Mouse (Mus musculus) midbrain, embryonic 13.5 days (tissue): ENCODE results near the gene Rab35. TPM values are rescaled to one million over a fixed set of nuclear protein-coding genes. Genes with fewer than 3 reads are reported as not detected.

Source experiments
- ATAC-seq: fragments of 200-750 bp; cut with Nextera tagmentation; 2 replicates; pipeline ENCODE4 v1.8.0; 2017; ENCODE audit warnings: mild to moderate bottlenecking, moderate TSS enrichment, moderate library complexity
- H3K27ac ChIP-seq: fragments of 300-500 bp; sonication (generic); 2 replicates; pipeline ENCODE4 v1.5.1; 2015; ENCODE audit warnings: inconsistent platforms, mild to moderate bottlenecking, moderate library complexity
- H3K27me3 ChIP-seq: fragments of 300-500 bp; sonication (generic); 2 replicates; pipeline ENCODE4 v1.6.1; 2015; ENCODE audit warnings: mild to moderate bottlenecking, inconsistent platforms
- H3K36me3 ChIP-seq: fragments of 300-500 bp; sonication (generic); 2 replicates; pipeline ENCODE4 v1.6.1; 2015; ENCODE audit warnings: mild to moderate bottlenecking, inconsistent platforms
- H3K4me1 ChIP-seq: fragments of 300-500 bp; sonication (generic); replicated peaks from 2 replicates; pipeline ENCODE4 v1.6.1; 2015; ENCODE audit warnings: inconsistent platforms
- H3K4me2 ChIP-seq: fragments of 300-500 bp; sonication (generic); replicated peaks from 2 replicates; pipeline ENCODE4 v1.6.1; 2015; ENCODE audit warnings: moderate library complexity, mild to moderate bottlenecking, inconsistent platforms
- H3K4me3 ChIP-seq: fragments of 300-500 bp; sonication (generic); replicated peaks from 2 replicates; pipeline ENCODE4 v1.5.1; 2015; ENCODE audit warnings: mild to moderate bottlenecking, inconsistent platforms
- H3K9ac ChIP-seq: fragments of 300-500 bp; sonication (generic); replicated peaks from 2 replicates; pipeline ENCODE4 v1.6.1; 2015; ENCODE audit warnings: mild to moderate bottlenecking, inconsistent platforms
- H3K9me3 ChIP-seq: fragments of 300-500 bp; sonication (generic); 2 replicates; pipeline ENCODE4 v1.6.1; 2016; ENCODE audit warnings: mild to moderate bottlenecking, inconsistent platforms
- WGBS: fragments of 180-500 bp; shearing (Covaris S2); methylation state at CpG from one replicate; pipeline ENCODE4 v1.1.7; 2015; 5-methylcytosine and 5-hydroxymethylcytosine counted together
- polyA plus RNA-seq: library from polyadenylated mRNA; unstranded; fragments of >200 nt; fragmentation: Nextera tagmentation; extraction: Ambion mirVana; gene quantifications from 2 replicates; pipeline ENCODE4 v1.2.1, GENCODE M21; 2015

Rab35 gene
- 13.1 and 16.8 TPM in 2 replicates for polyA plus RNA-seq

- Histone ChIP-seq H3K9ac (peak within 1 kb of the TSS; percentile 94), H3K9me3 (no peaks in the 10 kb centered on the region), H3K4me2 (peak within 1 kb of the TSS; percentile 82), H3K4me3 (peak within 1 kb of the TSS; percentile 87), H3K27ac (peak within 1 kb of the TSS; percentile 92), H3K4me1 (peaks cover 48% of the 10 kb centered on the region), H3K36me3 (no peaks in the 10 kb centered on the region), H3K27me3 (no peaks in the 10 kb centered on the region)
- under 1% methylated on average over 63 of the region's 125 CpGs for WGBS
- ATAC-seq: peak; percentile 83
These were observed at the start of gene Rab35 for GRCm38 (mm10) chr5:115631505-115632357. TSS of gene Rab35 (plus strand) at chr5:115631908.

DNA sequence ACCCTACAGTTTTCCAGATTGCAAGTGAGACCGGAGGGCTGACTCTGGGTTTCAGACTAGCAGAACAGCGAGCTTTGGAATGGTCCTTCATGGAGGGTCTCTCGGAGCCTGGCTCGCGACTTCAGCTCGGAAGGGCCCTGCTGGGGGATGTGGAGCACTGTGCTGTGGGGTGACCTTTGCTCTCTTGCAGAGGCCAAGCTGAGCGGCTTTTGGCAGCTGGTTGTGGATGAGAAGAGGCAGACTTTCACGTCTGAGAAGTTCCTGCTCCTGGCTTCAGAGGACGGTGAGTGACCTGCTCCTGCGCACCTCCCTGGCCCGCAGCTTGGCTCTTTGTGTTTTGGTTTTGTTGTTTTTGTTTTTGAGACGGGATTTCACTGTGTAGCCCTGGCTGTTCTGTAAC is 46.1 kb upstream of the Rab35 start:
- no peaks in the 10 kb centered on the region for H3K4me1 ChIP-seq
- no peaks in the 10 kb centered on the region for H3K27me3 ChIP-seq
- peaks cover 8% of the 10 kb centered on the region; the same call in 1 of the 2 replicates for H3K9me3 ChIP-seq
- no peak for ATAC-seq
- no peak overlapping the region for H3K4me3 ChIP-seq
- no peak overlapping the region for H3K9ac ChIP-seq
- no peak overlapping the region for H3K4me2 ChIP-seq
- peak overlapping the region; percentile 36; the same call in 1 of the 2 replicates for H3K27ac ChIP-seq
- peaks cover 97% of the 10 kb centered on the region for H3K36me3 ChIP-seq
- 86% methylated on average over 12 of the region's 12 CpGs for WGBS

- Histone ChIP-seq H3K4me3 (no peak overlapping the region), H3K36me3 (peaks cover 97% of the 10 kb centered on the region)
- no peak for ATAC-seq
These were observed 45.5 kb upstream of the Rab35 start for GRCm38 (mm10) chr5:115586166-115586565.

GRCm38 (mm10) chr5:115586780-115587179 is 44.9 kb upstream of the Rab35 start:
- no peaks in the 10 kb centered on the region for H3K27me3 ChIP-seq
- no peak overlapping the region for H3K9ac ChIP-seq
- no peaks in the 10 kb centered on the region for H3K4me1 ChIP-seq
- no peak overlapping the region for H3K4me2 ChIP-seq
- ATAC-seq: no peak
- peaks cover 97% of the 10 kb centered on the region for H3K36me3 ChIP-seq
- H3K9me3 ChIP-seq: peaks cover 8% of the 10 kb centered on the region; the same call in 1 of the 2 replicates
- no peak overlapping the region for H3K27ac ChIP-seq
- 93% methylated on average over 2 of the region's 2 CpGs for WGBS
- H3K4me3 ChIP-seq: no peak overlapping the region

More at GRCm38 (mm10) chr5:115586166-115586565, 45.5 kb upstream of the Rab35 start:
- no peak overlapping the region for H3K4me2 ChIP-seq
- H3K27ac ChIP-seq: no peak overlapping the region
- H3K4me1 ChIP-seq: no peaks in the 10 kb centered on the region
- no peak overlapping the region for H3K9ac ChIP-seq
- H3K9me3 ChIP-seq: peaks cover 8% of the 10 kb centered on the region; the same call in 1 of the 2 replicates
- WGBS: 72% methylated on average over 15 of the region's 15 CpGs
- no peaks in the 10 kb centered on the region for H3K27me3 ChIP-seq

DNA sequence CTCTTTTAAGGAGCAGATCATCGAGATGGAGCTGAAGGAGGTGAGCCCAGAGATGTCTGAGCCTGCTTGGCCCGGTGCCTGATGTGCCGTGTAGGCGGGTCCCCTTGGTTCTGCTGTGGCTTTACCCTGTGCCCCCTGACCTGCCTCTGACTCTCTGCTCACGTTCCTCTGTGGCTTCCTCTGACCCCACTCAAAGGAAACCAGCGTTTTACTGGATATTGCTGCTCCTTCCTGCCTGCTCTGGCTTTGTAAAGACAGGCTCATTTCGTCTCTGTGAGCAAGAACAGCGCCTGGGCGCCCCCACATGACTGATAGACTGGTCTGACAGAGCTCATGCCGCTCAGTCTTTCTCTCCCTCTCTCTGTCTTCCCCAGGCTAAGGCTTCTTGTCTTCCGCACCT is 40.7 kb upstream of the Rab35 start:
- Histone ChIP-seq H3K4me2 (no peak overlapping the region), H3K36me3 (peaks cover 97% of the 10 kb centered on the region), H3K4me3 (no peak overlapping the region), H3K27ac (no peak overlapping the region), H3K27me3 (no peaks in the 10 kb centered on the region), H3K9me3 (no peaks in the 10 kb centered on the region), H3K4me1 (no peaks in the 10 kb centered on the region), H3K9ac (no peak overlapping the region)
- ATAC-seq: no peak
- 95% methylated on average over 11 of the region's 11 CpGs for WGBS

DNA sequence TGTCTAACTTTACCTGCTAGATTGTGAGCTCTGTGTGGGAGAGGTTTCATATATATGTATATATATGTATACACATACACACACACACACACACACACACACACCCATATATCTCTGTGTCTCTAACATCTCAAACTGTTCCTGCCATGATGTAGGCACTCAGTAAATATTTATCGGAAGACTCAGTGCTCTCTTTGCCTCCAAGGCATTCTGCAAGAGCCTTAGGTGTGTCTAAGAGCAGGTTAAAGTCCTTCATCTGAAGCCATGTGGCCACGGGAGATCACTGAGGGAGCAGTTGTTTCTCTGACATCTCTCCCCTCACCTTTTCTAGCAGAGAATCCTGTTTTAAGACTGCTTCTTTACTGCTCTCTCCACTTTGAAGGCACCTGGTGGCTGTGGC is 40.2 kb upstream of the Rab35 start:
- Histone ChIP-seq H3K27me3 (no peaks in the 10 kb centered on the region), H3K36me3 (peaks cover 97% of the 10 kb centered on the region), H3K4me3 (no peak overlapping the region), H3K27ac (no peak overlapping the region), H3K9me3 (no peaks in the 10 kb centered on the region), H3K4me2 (no peak overlapping the region), H3K9ac (no peak overlapping the region), H3K4me1 (no peaks in the 10 kb centered on the region)
- ATAC-seq: no peak
- 94% methylated on average over 2 of the region's 2 CpGs for WGBS

DNA sequence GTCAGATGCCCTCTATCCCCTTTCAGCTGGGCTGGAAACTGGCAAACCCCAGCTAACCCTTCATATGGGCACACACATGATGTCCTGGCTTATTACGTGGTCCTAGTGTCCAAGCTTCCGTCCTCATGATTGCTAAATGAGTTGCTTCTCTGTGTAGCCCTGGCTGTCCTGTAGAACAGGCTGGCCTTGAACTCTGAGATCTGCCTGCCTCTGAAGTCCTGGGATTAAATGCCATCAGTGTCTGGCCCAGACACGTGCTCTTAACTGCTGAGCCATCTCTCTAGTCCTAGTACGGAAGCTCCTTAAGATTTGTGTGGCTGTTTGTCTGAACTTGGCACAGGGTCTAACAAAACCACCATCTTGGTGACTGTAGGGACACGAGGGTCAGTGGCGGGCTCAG is 28.1 kb upstream of the Rab35 start:
- Histone ChIP-seq H3K4me1 (no peaks in the 10 kb centered on the region), H3K36me3 (peaks cover 90% of the 10 kb centered on the region), H3K4me3 (no peak overlapping the region), H3K9ac (no peak overlapping the region), H3K9me3 (no peaks in the 10 kb centered on the region), H3K27me3 (no peaks in the 10 kb centered on the region), H3K27ac (no peak overlapping the region), H3K4me2 (no peak overlapping the region)
- 96% methylated on average over 6 of the region's 6 CpGs for WGBS
- no peak for ATAC-seq

DNA sequence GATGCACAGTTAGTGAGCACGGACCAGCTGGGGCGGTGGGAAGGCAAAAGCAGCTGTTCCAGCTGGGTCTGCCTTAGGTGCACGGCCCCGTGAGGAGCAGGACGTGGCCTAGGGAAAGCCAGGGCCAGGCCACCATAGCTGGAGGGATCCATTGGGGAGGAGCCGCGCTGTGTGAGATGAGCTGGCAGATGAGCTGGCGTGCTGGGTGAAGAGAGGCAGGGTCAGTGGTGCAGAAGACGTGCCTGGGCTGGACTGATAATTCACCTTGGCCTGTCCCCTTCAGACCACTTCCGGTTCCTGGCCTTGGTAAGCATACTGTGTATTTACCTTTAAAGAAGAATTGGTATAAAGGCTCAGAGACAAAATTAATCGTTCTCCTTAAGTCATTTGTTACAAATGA is 20.1 kb upstream of the Rab35 start:
- 92% methylated on average over 11 of the region's 11 CpGs for WGBS
- H3K27me3 ChIP-seq: no peaks in the 10 kb centered on the region

DNA sequence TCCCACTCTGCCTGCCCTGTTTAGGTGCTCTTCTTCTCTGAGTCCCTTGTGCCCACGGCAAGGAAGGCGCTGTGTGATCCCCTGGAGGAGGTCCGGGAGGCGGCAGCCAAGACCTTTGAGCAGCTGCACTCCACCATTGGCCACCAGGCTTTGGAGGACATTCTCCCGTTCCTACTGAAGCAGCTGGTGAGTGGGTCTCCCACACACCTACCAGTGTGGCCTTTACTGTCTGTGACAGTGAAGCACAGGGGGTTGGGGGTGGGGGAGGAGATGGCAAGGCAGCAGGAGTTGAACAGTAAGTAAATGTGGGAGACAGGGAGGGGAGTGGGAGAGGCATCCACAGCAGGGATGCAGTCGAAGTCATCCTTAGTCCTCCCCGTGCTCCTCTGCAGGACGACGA is 18.4 kb upstream of the Rab35 start:
- no peak for ATAC-seq
- no peaks in the 10 kb centered on the region for H3K27me3 ChIP-seq
- peaks cover 100% of the 10 kb centered on the region for H3K36me3 ChIP-seq
- no peak overlapping the region for H3K27ac ChIP-seq
- no peaks in the 10 kb centered on the region for H3K4me1 ChIP-seq
- no peaks in the 10 kb centered on the region for H3K9me3 ChIP-seq
- no peak overlapping the region for H3K9ac ChIP-seq
- no peak overlapping the region for H3K4me3 ChIP-seq
- WGBS: 94% methylated on average over 9 of the region's 9 CpGs
- no peak overlapping the region for H3K4me2 ChIP-seq

More for the DNA sequence above, 20.1 kb upstream of the Rab35 start:
- no peak overlapping the region for H3K9ac ChIP-seq
- H3K4me1 ChIP-seq: no peaks in the 10 kb centered on the region
- peaks cover 97% of the 10 kb centered on the region for H3K36me3 ChIP-seq
- H3K9me3 ChIP-seq: no peaks in the 10 kb centered on the region
- no peak overlapping the region for H3K4me2 ChIP-seq
- no peak overlapping the region for H3K4me3 ChIP-seq
- no peak overlapping the region for H3K27ac ChIP-seq
- ATAC-seq: no peak

- Histone ChIP-seq H3K9ac (no peak overlapping the region), H3K27ac (no peak overlapping the region), H3K27me3 (no peaks in the 10 kb centered on the region), H3K4me1 (no peaks in the 10 kb centered on the region), H3K36me3 (peaks cover 100% of the 10 kb centered on the region), H3K4me2 (no peak overlapping the region), H3K9me3 (no peaks in the 10 kb centered on the region), H3K4me3 (no peak overlapping the region)
- ATAC-seq: no peak
- 86% methylated on average over 7 of the region's 7 CpGs for WGBS
These were observed 16.8 kb upstream of the Rab35 start for GRCm38 (mm10) chr5:115614948-115615347.

DNA sequence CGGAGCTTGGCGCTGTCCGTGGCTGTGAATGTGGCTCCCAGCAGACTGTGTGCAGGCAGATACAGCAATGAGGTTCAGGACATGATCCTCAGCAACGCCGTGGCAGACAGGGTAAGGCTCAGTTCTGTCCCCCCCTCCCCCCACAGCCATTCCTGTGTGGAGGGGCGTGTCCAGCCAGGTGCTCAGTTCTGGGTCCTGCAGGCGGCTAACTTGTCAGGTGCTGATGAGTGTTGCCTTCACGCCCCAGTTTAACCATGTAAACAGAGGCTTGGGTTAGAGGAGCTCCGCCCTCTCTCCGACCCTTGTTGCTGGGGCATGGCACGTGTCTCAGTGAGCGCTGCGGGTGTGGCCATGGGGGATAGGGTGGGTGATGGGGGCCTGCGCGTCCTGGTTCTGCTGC is 12.0 kb upstream of the Rab35 start:
- Histone ChIP-seq H3K4me1 (no peaks in the 10 kb centered on the region), H3K27ac (no peak overlapping the region), H3K9ac (no peak overlapping the region), H3K4me2 (no peak overlapping the region), H3K36me3 (peaks cover 77% of the 10 kb centered on the region), H3K9me3 (no peaks in the 10 kb centered on the region), H3K27me3 (no peaks in the 10 kb centered on the region), H3K4me3 (no peak overlapping the region)
- 95% methylated on average over 15 of the region's 15 CpGs for WGBS
- no peak for ATAC-seq

DNA sequence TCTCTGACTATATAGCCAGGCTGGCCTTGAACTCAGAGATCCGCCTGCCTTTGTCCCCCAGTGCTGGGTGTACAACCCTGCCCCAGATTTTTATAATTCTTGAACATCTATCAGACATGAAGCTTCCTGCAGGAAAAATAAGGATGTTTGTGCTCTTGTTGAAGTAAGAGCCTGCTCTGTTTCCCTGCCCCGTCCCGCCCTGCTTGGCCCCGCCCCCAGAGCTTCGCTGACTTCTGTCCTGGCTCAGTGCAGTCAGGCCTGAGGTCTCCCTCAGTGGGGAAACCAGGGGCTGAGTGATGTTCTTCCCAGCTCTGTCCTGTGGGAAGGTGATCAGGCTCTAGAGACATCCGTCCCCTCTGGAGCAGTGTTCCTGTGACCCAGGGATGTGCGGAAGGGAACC is 9.0 kb upstream of the Rab35 start:
- Histone ChIP-seq H3K4me3 (no peak overlapping the region), H3K9me3 (no peaks in the 10 kb centered on the region), H3K4me2 (no peak overlapping the region), H3K27me3 (no peaks in the 10 kb centered on the region), H3K9ac (no peak overlapping the region), H3K27ac (no peak overlapping the region), H3K36me3 (peaks cover 47% of the 10 kb centered on the region), H3K4me1 (no peaks in the 10 kb centered on the region)
- 87% methylated on average over 7 of the region's 7 CpGs for WGBS
- no peak for ATAC-seq
